Mouse (Mus musculus) embryonic facial prominence, embryonic 11.5 days (tissue): ENCODE results near the gene Prss43. TPM values are rescaled to one million over a fixed set of nuclear protein-coding genes. Genes with fewer than 3 reads are reported as not detected.
"Not testable (repeated sequence)": the region's sequence is repeated elsewhere in the genome, so short reads cannot be mapped to it uniquely, and the experiment has no call there.

Source experiments
- ATAC-seq: fragments of 200-750 bp; cut with Nextera tagmentation; replicated peaks from 2 replicates; pipeline ENCODE4 v1.8.0; 2017; ENCODE audit warnings: low read depth; ENCODE audit not compliant: insufficient number of reproducible peaks, low FRiP score, low TSS enrichment
- DNase-seq: peaks from one replicate; pipeline ENCODE4 v3.0.0-alpha.2; 2015; ENCODE audit warnings: low spot score
- H3K27ac ChIP-seq: fragments of 300-500 bp; sonication (generic); replicated peaks from 2 replicates; pipeline ENCODE4 v1.5.1; 2014; ENCODE audit warnings: mild to moderate bottlenecking, low read depth, low read length, control low read depth
- H3K27me3 ChIP-seq: fragments of 300-500 bp; sonication (generic); 2 replicates; pipeline ENCODE4 v1.6.1; 2014; ENCODE audit warnings: mild to moderate bottlenecking, low read length, moderate library complexity, mixed read lengths; ENCODE audit not compliant: control insufficient read depth, insufficient read depth
- H3K36me3 ChIP-seq: fragments of 300-500 bp; sonication (generic); replicated peaks from 2 replicates; pipeline ENCODE4 v1.6.1; 2014; ENCODE audit warnings: low read depth, mild to moderate bottlenecking, low read length, moderate library complexity, mixed read lengths; ENCODE audit not compliant: control insufficient read depth, insufficient read depth
- H3K4me1 ChIP-seq: fragments of 300-500 bp; sonication (generic); 2 replicates; pipeline ENCODE4 v1.6.1; 2014; ENCODE audit warnings: low read length, mixed read lengths; ENCODE audit not compliant: control insufficient read depth, insufficient read depth
- H3K4me2 ChIP-seq: fragments of 300-500 bp; sonication (generic); 2 replicates; pipeline ENCODE4 v1.6.1; 2014; ENCODE audit warnings: low read depth, mild to moderate bottlenecking, control low read depth, low read length, moderate library complexity
- H3K4me3 ChIP-seq: fragments of 300-500 bp; sonication (generic); 2 replicates; pipeline ENCODE4 v1.5.1; 2014; ENCODE audit warnings: low read depth, low read length, control low read depth
- H3K9ac ChIP-seq: fragments of 300-500 bp; sonication (generic); replicated peaks from 2 replicates; pipeline ENCODE4 v1.6.1; 2014; ENCODE audit warnings: mild to moderate bottlenecking, control low read depth, low read length
- H3K9me3 ChIP-seq: fragments of 300-500 bp; sonication (generic); replicated peaks from 2 replicates; pipeline ENCODE4 v1.6.1; 2016; ENCODE audit warnings: mild to moderate bottlenecking, low read length, inconsistent platforms, mixed read lengths; ENCODE audit not compliant: control insufficient read depth
- WGBS: fragments of 180-500 bp; shearing (Covaris S2); extraction: QIAGEN DNeasy Blood & Tissue Kit; methylation state at CpG from one replicate; pipeline ENCODE4 v1.1.7; 2014; 5-methylcytosine and 5-hydroxymethylcytosine counted together
- polyA plus RNA-seq: library from polyadenylated mRNA; unstranded; fragments of >200 nt; fragmentation: Nextera tagmentation; extraction: Ambion mirVana; gene quantifications from 2 replicates; pipeline ENCODE4 v1.2.1, GENCODE M21; 2014

Prss43 gene
- polyA plus RNA-seq, 1 experiment from 2014 or later, result not detected

GRCm38 (mm10) chr9:110790462-110790861, 36.0 kb upstream of the Prss43 start:
- no peak overlapping the region for H3K27ac ChIP-seq
- H3K9me3 ChIP-seq, result no peaks in the 10 kb centered on the region
- H3K4me3 ChIP-seq, result no peak overlapping the region
- no peak overlapping the region for H3K4me2 ChIP-seq
- 78% methylated on average over 4 of the region's 4 CpGs for WGBS
- H3K27me3 ChIP-seq, result no peaks in the 10 kb centered on the region
- no peaks in the 10 kb centered on the region for H3K36me3 ChIP-seq
- H3K4me1 ChIP-seq, result no peaks in the 10 kb centered on the region
- DNase-seq (no peak), ATAC-seq (no peak)
- H3K9ac ChIP-seq, result no peak overlapping the region

GRCm38 (mm10) chr9:110797013-110797412, 29.5 kb upstream of the Prss43 start:
- no peak for ATAC-seq
- WGBS, result 88% methylated on average over 10 of the region's 10 CpGs
- H3K27ac ChIP-seq, result no peak overlapping the region

GRCm38 (mm10) chr9:110797866-110798265, 28.6 kb upstream of the Prss43 start, which contains the start of gene Prss42:
Gene Prss42 (plus strand): TSS chr9:110798166.
- no peak within 1 kb of the TSS for H3K4me3 ChIP-seq
- H3K4me1 ChIP-seq, result no peaks in the 10 kb centered on the region
- no peak within 1 kb of the TSS for H3K9ac ChIP-seq
- H3K27ac ChIP-seq, result no peak within 1 kb of the TSS
- H3K27me3 ChIP-seq, result no peaks in the 10 kb centered on the region
- no peak for ATAC-seq
- H3K4me2 ChIP-seq, result no peak within 1 kb of the TSS
- WGBS, result 90% methylated on average over 14 of the region's 14 CpGs
- no peak for DNase-seq
- no peaks in the 10 kb centered on the region for H3K9me3 ChIP-seq
- no peaks in the 10 kb centered on the region for H3K36me3 ChIP-seq

More at GRCm38 (mm10) chr9:110797013-110797412, 29.5 kb upstream of the Prss43 start:
- Histone ChIP-seq H3K4me1 (no peaks in the 10 kb centered on the region), H3K9ac (no peak overlapping the region), H3K9me3 (no peaks in the 10 kb centered on the region), H3K27me3 (no peaks in the 10 kb centered on the region), H3K36me3 (no peaks in the 10 kb centered on the region), H3K4me2 (no peak overlapping the region), H3K4me3 (no peak overlapping the region)
- DNase-seq, result no peak

GRCm38 (mm10) chr9:110800834-110801479, 25.5 kb upstream of the Prss43 start:
- Histone ChIP-seq H3K36me3 (no peaks in the 10 kb centered on the region), H3K9me3 (no peaks in the 10 kb centered on the region), H3K27me3 (no peaks in the 10 kb centered on the region), H3K4me1 (no peaks in the 10 kb centered on the region), H3K4me2 (no peak overlapping the region), H3K9ac (no peak overlapping the region), H3K27ac (no peak overlapping the region), H3K4me3 (no peak overlapping the region)
- DNase-seq (no peak), ATAC-seq (no peak)
- 87% methylated on average over 8 of the region's 8 CpGs for WGBS

GRCm38 (mm10) chr9:110803294-110803693, 23.2 kb upstream of the Prss43 start:
- Histone ChIP-seq H3K36me3 (no peaks in the 10 kb centered on the region), H3K27ac (no peak overlapping the region), H3K4me1 (no peaks in the 10 kb centered on the region), H3K4me3 (no peak overlapping the region), H3K9ac (no peak overlapping the region), H3K9me3 (no peaks in the 10 kb centered on the region), H3K27me3 (no peaks in the 10 kb centered on the region), H3K4me2 (no peak overlapping the region)
- no peak for DNase-seq
- no peak for ATAC-seq
- 64% methylated on average over 4 of the region's 4 CpGs for WGBS

GRCm38 (mm10) chr9:110810051-110810450, 16.4 kb upstream of the Prss43 start:
- WGBS, result 88% methylated on average over 4 of the region's 4 CpGs
- no peaks in the 10 kb centered on the region for H3K4me1 ChIP-seq
- H3K4me3 ChIP-seq, result no peak overlapping the region
- H3K9ac ChIP-seq, result no peak overlapping the region
- DNase-seq (no peak), ATAC-seq (no peak)
- H3K27ac ChIP-seq, result no peak overlapping the region
- no peaks in the 10 kb centered on the region for H3K36me3 ChIP-seq
- no peak overlapping the region for H3K4me2 ChIP-seq
- H3K9me3 ChIP-seq, result no peaks in the 10 kb centered on the region
- no peaks in the 10 kb centered on the region for H3K27me3 ChIP-seq

- WGBS, result 65% methylated on average over 18 of the region's 18 CpGs
- no peak within 1 kb of the TSS for H3K4me3 ChIP-seq
- H3K4me1 ChIP-seq, result no peaks in the 10 kb centered on the region
- no peak within 1 kb of the TSS for H3K4me2 ChIP-seq
- no peaks in the 10 kb centered on the region for H3K9me3 ChIP-seq
- no peak within 1 kb of the TSS for H3K27ac ChIP-seq
- H3K36me3 ChIP-seq, result no peaks in the 10 kb centered on the region
- no peak for ATAC-seq
- no peaks in the 10 kb centered on the region for H3K27me3 ChIP-seq
- DNase-seq, result peak; percentile 13
- H3K9ac ChIP-seq, result no peak within 1 kb of the TSS
These were observed 12.7 kb upstream of the Prss43 start, which contains the start of gene Prss44 for GRCm38 (mm10) chr9:110813789-110814188. Gene Prss44 (plus strand): TSS chr9:110813994.

- H3K4me3 ChIP-seq, H3K36me3 ChIP-seq, H3K27me3 ChIP-seq, H3K27ac ChIP-seq, ATAC-seq, H3K4me2 ChIP-seq, H3K4me1 ChIP-seq, H3K9me3 ChIP-seq, H3K9ac ChIP-seq, DNase-seq: not testable (repeated sequence)
These were observed 5.9 kb upstream of the Prss43 start for GRCm38 (mm10) chr9:110820546-110820945.
